Mouse (Mus musculus): Measurements from ENCODE around the gene Cul9.
"Not testable (repeated sequence)": the region's sequence is repeated elsewhere in the genome, so short reads cannot be mapped to it uniquely, and the experiment has no call there.

Cul9 gene

GRCm38 (mm10) chr17:46505617-46506016 is 40.6 kb downstream of the Cul9 start:
- in situ Hi-C loops (cut with MboI, MseI), result no loop called here

GRCm38 (mm10) chr17:46503847-46504638 is 42.1 kb downstream of the Cul9 start:
- in situ Hi-C loops (cut with MboI, MseI), result no loop called here

- in situ Hi-C loops (cut with MboI, MseI), result no loop called here
These were observed 43.4 kb downstream of the Cul9 start for GRCm38 (mm10) chr17:46502775-46503174.

GRCm38 (mm10) chr17:46497956-46498355 is 48.2 kb downstream of the Cul9 start:
- in situ Hi-C loops (cut with MboI, MseI), result no loop called here

- in situ Hi-C loops (cut with MboI, MseI), result no loop called here
These were observed 49.4 kb downstream of the Cul9 start, which contains the start of gene Dnph1 for GRCm38 (mm10) chr17:46496623-46497434. Dnph1 (plus strand) TSS chr17:46496711.

GRCm38 (mm10) chr17:46496081-46496480 is 50.1 kb downstream of the Cul9 start:
- in situ Hi-C loops (cut with MboI, MseI), result not testable (repeated sequence)

- in situ Hi-C loops (cut with MboI, MseI), result no loop called here
These were observed 50.7 kb downstream of the Cul9 start for GRCm38 (mm10) chr17:46495486-46495885.

- in situ Hi-C loops (cut with MboI, MseI), result no loop called here
These were observed 58.8 kb downstream of the Cul9 start, which contains the start of gene Ttbk1 for GRCm38 (mm10) chr17:46487431-46487830. Ttbk1 (minus strand) TSS chr17:46487675.

- in situ Hi-C loops (cut with MboI, MseI), result no loop called here
These were observed 59.2 kb downstream of the Cul9 start for GRCm38 (mm10) chr17:46486995-46487394.

GRCm38 (mm10) chr17:46484461-46484875 is 61.7 kb downstream of the Cul9 start:
- in situ Hi-C loops (cut with MboI, MseI), result no loop called here

- in situ Hi-C loops (cut with MboI, MseI), result no loop called here
These were observed 62.2 kb downstream of the Cul9 start for GRCm38 (mm10) chr17:46484021-46484431.

- in situ Hi-C loops (cut with MboI, MseI), result no loop called here
These were observed 62.6 kb downstream of the Cul9 start for GRCm38 (mm10) chr17:46483561-46484001.

GRCm38 (mm10) chr17:46477286-46477685 is 68.9 kb downstream of the Cul9 start:
- in situ Hi-C loops (cut with MboI, MseI), result no loop called here

GRCm38 (mm10) chr17:46476601-46477000 is 69.6 kb downstream of the Cul9 start:
- in situ Hi-C loops (cut with MboI, MseI), result no loop called here

GRCm38 (mm10) chr17:46467830-46468229 is 78.4 kb downstream of the Cul9 start:
- in situ Hi-C loops (cut with MboI, MseI), result no loop called here

- in situ Hi-C loops (cut with MboI, MseI), result no loop called here
These were observed 84.0 kb downstream of the Cul9 start for GRCm38 (mm10) chr17:46462226-46462625.

- in situ Hi-C loops (cut with MboI, MseI), result no loop called here
These were observed 84.8 kb downstream of the Cul9 start for GRCm38 (mm10) chr17:46461347-46461746.

- in situ Hi-C loops (cut with MboI, MseI), result no loop called here
These were observed 85.5 kb downstream of the Cul9 start for GRCm38 (mm10) chr17:46460673-46461072.

GRCm38 (mm10) chr17:46458439-46458838 is 87.7 kb downstream of the Cul9 start:
- in situ Hi-C loops (cut with MboI, MseI), result no loop called here

- in situ Hi-C loops (cut with MboI, MseI), result no loop called here
These were observed 88.4 kb downstream of the Cul9 start for GRCm38 (mm10) chr17:46457791-46458190.

- in situ Hi-C loops (cut with MboI, MseI), result no loop called here
These were observed 91.0 kb downstream of the Cul9 start for GRCm38 (mm10) chr17:46455110-46455691.

GRCm38 (mm10) chr17:46454539-46454938 is 91.6 kb downstream of the Cul9 start:
- in situ Hi-C loops (cut with MboI, MseI), result no loop called here

Measured in T-helper 17 cell (primary cell).